Mouse (Mus musculus): ENCODE measurements at regions not wholly inside any gene's neighbourhood (a gene's known extent, or its start where the extent isn't known, plus 50 kb on each side); places are given as distances from the start of the nearest gene placed in this dataset.

DNA sequence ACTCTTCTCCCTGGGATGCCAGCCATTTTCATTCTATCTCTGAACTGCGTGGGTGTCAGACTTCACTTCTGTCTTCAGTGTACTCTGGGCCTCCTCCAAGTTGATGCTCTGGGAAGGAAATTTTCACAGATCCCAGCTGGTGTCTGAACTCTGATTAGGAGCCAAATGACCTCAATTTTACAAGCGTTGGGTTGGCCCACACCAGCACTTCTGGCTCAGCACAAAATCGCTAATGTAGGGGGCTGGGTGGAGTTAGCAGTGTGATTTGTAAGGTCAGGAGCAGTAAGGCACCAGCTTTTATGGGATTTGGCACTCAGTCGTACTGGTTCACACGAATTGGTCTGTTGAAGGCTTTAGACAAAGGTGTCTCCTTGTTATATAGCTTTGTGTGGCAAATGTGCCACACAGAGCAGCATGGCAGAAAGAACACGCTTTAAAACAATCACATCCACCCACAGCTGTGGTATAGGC lies 576.3 kb upstream of the Kdm8 start:
- peak; percentile 34 to 54 for DNase-seq

DNA sequence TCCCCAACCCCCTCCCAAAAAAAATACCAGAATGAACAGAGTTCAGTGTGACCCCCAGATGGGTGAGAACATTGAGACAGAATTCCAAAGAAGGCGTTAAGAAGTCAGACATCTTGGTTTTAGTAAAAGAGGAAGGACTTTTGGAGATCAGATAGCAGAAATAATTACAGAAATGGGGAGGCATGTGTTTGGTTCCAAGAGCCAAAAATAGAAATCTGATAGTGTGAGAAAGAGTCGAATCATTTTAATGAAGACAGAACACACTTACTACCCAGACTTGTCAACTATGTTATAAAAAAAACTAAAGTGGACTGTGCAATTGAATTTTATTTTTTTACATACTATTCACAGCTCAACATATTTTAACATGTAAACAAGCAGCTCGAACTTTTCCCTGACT lies 575.9 kb upstream of the Kdm8 start:
- DNase-seq, result no peak

DNA sequence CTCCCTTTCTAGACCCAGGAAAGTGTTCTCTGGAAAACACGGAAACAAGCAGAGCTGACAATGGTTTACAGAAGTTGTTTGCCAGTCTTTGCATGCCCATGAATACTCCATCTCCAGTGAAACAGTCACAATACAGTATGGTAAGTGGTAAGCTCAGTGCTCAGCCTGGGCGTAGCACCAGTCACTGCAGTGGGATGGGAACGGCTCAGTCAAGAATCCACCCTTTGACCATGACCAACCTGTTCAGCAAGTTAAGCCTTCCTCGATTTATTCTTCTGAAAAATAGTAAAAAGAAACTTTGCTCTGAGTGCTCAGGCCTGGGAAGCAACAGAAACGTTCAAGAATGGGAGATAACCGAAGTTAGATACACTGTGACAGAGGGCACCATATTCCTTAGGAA lies 563.7 kb upstream of the Kdm8 start:
- DNase-seq, result no peak

DNA sequence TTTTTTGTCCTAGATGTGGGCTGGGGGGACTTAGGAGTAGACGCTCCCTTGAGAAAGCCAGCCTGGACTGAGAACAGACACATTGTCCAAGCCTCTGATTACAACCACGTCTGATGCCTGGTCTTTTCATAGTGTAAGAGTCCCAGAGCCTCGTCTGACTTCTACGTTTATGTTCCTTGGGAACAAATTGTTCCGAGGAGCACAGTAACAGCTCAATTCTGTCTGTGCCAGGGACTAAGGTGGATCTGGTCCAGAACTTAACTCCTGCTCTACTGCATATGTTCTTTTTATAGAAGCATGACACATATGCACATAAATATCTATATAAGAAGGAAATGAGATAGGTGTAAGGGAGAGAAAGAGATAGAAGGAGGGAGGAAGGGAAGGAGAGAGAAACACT lies 537.2 kb upstream of the Kdm8 start:
- DNase-seq, result no peak

DNA sequence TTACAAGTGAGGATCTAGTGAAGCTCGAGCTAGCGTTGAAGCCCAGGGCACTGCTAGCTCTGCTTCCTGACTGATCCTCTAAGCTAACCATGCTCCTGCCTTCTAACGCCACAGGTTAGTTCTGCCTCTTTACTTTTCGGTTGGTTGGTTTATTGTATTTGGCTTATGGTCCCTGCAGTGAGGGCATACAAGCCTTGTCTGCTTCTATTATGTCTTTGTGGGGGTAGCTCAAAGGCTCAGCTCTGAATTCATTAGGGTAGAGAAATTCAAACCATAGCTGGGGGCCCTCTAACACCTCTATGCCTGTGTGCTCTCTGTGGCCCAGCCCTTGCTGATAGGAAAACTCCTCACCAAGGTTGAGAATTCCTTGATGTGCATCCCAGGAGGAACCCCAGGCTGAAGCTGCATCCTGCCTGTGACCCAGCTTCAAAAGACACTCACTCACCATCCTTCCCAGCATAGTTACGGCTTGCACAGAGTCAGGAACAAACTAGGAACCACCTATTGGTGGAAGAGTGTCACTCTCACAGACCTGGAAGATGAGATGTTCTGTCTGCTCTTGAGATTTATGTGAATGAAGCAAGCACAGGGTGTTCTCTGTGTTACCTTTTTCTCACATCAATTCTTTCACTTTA lies 536.7 kb upstream of the Kdm8 start:
- no peak for DNase-seq

DNA sequence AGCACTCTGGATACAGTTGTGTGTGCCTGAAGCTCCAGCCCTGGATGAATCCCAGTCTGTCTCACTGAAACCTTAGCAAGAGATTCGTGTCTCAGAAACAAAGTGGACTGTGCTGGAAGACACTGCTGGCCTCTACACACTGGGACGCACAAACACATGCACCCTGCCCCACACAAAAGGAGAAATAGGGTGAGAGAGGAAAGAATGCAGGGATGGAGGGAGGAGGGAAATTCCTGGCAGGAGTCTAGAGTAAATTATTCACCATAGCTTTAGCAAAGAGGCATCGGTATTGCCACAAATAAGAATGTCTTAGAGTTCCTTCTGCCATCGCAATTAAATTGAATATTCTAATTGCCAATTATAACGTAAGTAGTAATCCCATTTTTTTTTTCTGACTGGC lies 530.4 kb upstream of the Kdm8 start:
- peak; percentile 23 to 60 for DNase-seq

DNA sequence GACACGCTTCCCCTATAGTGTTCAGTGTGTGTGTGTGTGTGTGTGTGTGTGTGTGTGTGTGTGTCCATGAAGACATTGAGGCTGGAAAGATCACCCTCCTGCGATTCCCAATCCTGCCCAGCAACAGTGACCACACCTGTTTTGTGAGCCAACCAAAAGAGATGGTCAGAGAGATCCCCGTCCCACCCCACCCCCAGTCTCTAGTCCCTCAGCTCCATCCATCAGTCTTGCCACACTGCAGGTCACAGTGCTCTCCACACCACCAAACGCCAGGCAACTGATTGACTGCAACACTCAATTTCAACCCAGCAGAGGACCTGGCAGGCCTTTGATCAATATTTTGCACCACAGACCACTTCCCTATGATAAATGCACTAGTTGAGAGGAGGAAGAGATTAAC lies 530.0 kb upstream of the Kdm8 start:
- DNase-seq, result no peak

DNA sequence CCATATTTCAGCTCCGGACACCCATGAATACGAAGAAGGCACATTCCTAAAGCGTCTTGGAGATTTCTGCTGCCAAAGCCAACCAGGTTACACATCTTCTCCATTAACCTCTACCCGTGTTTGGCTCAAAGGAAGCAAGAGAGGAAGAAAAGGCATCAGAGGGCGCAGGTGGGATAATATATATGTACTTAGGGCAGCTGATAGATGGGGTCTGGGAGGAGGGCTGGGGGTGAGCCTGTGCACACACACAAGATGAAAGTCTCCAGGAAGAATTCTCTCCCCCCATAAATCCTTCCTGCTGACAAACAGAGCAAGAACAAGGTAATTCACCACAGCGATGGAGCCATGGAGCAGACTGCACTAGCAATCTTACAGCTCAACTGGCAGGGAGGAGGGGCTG lies 529.5 kb upstream of the Kdm8 start:
- no peak for DNase-seq

DNA sequence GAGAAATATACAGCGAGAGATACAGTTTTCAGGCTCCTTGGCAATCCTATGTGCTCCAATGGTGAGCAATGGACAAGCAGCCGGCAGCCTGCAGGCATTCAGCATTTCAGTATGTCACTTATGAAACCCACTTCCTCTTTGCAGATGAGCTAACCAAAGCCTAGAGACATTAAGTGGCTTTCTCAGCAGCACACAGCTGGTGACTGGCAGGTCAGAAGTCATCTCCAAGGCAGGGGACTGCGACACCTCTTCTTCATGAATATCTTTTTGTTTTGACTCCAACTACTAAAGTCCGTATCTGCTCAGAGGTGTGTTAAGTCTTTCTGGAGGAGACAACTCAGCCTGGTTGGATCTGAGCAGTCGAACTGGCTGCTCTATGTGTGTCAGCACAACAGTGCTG lies 528.8 kb upstream of the Kdm8 start:
- no peak for DNase-seq

DNA sequence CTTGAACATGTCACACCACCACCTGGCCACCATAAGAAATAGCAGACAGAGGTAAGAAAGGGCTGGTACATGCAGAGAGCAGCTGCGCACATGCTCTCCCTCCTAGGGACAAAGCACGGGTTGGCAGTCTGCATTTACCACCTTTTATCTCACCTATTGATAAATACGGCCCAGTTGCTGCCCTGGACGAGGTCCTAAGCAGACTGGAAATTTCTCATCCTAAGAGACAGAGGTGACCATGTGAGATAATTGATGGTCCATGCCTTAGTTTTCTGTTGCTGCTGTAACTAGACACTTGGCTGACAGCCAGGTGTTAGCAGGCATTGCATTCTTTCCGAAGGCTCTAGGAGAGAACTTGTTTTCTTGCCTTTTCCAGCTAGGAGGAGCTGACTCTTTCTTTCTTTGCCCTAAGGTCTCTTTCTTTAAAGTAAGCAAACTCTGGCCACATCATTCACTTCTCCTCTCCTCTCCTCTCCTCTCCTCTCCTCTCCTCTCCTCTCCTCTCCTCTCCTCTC lies 526.8 kb upstream of the Kdm8 start:
- DNase-seq, result peak; percentile 30 to 42

DNA sequence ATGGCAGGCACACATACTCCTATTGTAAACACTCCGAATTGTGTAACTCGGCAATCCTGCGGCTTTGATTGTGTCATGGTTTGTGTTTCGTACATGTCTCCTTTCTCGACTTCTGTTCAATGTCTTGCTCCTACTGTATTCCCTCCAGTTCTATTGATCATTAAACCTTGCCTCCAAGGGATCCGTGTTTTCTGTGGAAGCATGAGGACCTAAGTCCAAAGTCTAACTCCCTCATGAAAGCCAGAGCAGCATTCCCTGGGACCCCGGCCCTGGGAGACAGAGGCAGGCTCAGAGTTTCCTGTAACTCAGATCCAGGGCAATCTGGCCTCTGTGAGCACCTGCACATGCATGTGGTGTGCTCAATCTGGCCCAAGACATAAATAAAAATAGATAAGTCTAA lies 521.7 kb upstream of the Kdm8 start:
- DNase-seq, result peak; percentile 57 to 64

DNA sequence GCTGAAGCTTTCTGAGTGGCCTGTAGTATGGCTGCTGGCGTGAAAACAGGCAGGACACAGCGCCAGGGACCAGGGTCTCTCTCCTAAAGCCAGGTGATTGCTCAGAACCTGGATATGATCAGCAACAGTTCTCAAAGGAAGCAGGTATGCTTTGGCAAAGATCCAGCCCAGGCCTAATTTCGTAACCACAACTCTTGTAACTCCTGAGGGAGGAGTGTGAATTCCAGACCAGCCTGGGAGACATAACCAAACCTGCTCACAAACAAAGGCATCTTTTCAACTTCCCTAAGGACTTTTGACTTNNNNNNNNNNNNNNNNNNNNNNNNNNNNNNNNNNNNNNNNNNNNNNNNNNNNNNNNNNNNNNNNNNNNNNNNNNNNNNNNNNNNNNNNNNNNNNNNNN lies 510.9 kb upstream of the Kdm8 start:
- no peak for DNase-seq

DNA sequence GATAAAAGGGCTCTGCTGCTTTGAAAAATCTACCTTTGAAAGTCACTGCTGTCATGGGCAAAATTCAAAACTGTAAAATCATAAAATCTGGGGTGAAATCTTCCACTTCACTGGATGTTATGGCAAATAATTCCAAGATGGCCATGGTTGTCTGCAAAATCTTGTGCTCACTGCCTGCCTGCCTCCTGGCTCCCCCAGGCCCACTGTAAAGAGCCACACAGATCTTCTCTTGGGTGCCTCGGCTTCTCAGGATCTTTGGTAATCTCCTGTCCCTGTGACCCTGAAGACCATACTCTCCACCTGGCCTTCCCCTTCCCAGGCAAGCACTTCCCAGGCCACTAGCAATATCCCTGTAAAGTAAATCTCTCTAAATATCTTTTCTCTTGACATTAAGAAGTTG lies 505.1 kb upstream of the Kdm8 start:
- DNase-seq, result no peak

DNA sequence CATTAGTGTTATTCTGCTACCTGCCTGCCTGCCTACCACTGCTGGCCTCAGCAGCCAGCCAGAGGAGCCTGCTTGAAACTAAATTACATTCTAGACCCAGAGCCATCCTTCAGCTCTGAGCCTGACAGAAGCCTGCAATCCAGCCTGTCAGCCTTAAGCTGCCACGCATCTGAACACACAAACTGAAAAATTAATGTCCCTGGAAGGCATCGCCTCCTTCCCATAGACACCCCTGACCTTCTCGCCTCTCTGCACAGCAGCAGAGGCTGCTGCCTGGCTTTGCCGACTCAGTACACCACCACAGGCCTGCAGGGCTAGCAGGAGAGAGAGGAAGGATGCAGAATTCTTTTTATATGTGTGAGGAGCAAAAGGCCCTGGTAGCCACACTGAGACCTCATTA lies 502.9 kb upstream of the Kdm8 start:
- no peak for DNase-seq

DNA sequence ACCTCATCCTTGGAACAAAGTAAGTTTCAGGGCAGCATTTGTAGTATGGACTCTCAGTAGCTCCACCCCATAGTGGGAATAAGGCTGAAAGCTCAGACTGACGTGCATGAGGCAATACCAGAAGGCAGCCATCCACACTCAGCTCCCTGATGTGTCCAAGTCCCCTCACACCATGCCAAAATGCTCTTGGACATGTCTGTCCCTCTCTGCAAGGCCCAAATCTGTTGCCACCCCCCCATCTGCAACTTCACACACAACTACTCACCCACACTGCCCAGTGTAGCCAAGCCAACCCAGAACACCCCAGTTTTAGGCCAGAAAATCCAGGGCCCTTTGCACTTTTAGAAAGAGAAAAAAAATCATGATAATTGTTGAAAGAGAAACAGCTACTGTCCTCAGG lies 498.1 kb upstream of the Kdm8 start:
- DNase-seq, result no peak

DNA sequence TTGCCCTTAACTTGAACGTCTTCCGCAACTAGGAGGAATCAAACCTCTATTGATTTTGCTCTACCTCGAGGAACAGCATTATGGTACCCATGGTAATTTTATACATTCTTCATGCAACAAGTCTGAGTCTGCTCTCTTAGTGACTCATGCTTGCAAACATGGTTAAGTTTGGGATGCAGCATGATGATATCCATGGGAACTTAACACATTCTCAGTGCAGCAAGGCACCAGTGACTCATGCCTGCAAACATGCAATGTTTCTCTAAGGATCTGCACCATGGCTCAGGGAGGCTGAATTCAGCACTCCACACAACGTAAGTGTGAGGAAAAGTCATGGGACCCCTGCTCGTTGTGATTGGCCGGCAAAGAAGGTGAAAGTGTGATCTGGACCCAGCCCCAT lies 487.1 kb upstream of the Kdm8 start:
- no peak for DNase-seq

DNA sequence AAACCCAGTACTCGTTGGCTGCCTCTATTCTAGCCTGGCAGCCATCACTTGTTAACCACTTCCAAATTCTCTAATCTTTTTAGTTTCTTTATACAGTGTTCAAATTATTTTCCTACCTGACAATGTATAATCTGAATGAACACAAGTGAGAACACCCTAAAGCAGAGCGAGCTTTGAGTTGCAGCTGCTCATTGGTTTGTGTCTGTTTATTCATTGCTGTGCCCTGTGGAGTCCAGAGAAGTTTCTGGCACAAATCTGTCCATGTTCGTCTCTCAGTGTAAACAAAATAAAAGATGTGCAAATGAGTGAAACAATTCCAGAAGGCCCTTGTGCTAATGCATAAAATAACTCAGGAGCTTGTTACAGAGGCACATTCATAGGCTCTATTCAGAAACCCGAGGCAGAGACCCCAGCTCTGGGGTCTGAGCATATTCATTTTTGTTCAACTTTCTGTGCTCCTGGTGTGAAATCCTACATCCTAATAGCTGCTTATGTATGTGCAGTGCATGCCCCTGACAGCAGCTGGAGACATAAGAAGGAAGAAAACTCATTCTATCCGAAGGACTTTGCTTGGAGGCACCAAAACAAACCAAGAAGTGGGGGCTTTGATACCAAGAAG lies 469.5 kb upstream of the Kdm8 start:
- DNase-seq, result no peak

DNA sequence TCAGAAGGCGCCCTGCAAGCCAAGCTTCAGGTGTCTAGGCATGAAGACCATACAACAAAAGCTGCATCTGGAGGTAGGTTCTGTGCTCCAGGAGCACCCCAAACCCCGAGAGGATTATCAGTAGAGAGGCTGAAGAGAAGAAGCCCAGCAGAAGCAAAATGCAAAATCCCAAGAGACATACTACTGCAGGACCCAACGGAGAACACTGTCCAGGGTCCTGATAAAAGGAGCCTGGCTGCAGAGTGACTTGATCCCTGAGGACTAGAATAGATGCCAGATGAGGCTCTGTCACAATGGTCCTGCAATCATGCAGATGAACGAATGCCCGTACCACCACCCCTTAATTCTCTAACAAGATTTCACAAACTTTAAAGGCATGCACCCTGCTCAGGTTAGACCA lies 455.0 kb upstream of the Kdm8 start:
- DNase-seq, result no peak

DNA sequence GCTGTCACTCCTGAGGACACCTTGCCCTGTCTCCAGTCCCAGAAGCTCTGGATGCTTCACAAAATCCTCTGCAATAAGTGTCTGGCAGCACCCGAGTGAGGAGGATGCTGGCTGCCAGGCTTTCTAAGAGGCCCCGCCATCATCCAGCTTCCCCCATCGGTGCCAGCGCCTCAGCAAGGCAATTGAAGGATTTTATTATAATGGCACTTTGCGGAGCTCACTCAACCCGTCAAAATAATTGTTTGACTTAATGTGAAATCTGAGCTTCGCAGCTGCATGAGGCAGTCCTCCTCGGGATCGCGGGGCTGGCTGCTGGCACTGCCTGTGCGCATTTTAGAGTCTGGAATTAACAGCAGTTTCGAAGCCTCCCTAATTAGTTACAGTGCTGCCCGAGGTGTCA lies 453.8 kb upstream of the Kdm8 start:
- no peak for DNase-seq

DNA sequence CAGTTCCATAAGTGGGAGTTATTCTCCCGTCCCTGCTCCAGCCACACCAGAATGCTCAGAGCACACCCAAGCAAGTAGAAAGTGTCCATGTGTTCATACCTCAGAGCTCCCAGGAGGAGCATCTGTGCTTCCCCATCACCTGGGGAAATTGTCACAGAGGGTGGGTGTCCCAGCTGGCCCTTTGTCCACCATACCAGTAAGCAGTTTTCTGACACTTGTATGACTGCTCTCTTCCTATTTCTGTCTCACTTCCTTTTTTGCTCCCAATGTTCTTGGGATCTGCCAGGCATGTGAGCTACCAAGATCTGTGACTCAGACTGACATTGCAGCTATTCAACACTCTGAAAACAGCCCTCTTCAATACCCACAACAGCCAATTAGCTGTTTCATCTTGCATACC lies 447.9 kb upstream of the Kdm8 start:
- no peak for DNase-seq

DNA sequence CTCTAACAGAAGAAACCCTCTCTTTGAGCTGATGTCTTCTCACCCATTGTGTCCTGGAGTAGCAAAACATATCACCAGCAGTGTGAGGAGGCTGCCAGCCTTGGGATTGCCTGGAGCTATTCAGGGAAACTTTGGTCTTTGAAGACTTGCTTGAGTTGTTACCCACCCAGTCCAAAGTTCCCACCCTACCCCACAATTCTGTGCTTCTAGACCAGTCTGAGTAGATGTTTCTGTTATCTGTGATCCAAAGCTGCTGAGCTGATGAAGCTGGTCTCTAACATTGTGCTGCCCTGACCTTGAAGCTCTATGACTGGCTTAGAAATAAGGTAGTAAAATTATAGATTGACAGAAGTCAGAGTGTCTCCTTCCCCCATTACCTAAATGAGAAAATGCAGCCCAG lies 443.8 kb upstream of the Kdm8 start:
- DNase-seq, result no peak

DNA sequence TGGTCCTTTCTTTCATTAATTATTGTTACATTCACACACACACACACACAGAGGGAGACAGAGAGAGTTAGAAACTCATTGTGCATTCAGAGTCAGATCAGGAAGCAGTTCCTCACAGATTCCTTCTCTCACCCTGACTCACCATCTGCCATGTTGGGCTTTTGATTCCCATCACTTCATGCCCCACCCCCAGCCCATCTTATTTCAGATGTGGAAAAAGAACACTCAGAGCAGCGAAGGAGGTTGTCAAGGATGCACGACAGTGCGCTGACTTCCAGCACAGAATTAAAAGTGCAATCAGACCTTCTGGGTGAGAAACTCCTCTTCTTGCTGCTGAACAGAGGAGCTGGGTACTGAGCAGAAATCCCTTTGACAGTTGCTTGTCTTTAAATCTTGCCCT lies 438.8 kb upstream of the Kdm8 start:
- no peak for DNase-seq

DNA sequence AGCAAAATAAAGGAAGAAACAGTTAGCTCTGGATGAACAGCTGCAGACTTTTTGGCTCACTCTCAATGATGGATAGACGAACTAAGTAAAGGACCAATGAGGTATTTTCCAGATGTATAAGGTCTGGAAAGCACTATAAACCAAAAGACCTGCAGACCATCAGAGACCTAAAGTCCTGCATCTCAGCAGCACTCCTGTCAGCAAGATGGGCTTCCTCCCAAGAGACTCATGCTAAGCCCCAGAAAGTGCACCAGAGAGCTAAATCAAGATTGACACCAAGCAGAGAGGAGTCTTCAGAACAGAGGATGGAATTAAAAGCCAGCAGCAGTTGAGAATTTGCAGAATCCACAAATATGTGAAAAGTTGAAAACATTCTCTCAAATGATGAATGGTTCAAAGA lies 425.2 kb upstream of the Kdm8 start:
- no peak for DNase-seq

DNA sequence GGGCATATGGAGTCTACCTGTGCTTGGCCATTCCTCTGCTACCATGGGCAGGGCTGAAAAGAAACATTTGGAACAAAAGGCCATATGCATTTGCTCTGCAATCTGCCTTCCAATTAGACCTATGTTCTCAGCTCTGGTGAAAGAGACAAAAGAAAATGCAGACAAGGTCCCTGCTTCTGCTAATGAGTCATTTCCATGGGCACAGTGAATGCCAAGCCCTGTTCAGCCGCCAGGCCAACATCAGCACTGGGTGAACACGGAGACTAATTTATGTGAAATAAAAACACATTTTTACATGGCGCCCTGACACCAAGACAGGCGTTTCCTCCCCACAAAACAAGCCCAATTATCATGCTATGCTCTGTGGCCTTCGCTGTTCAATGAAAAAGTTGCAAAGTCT lies 419.5 kb upstream of the Kdm8 start:
- DNase-seq, result no peak

DNA sequence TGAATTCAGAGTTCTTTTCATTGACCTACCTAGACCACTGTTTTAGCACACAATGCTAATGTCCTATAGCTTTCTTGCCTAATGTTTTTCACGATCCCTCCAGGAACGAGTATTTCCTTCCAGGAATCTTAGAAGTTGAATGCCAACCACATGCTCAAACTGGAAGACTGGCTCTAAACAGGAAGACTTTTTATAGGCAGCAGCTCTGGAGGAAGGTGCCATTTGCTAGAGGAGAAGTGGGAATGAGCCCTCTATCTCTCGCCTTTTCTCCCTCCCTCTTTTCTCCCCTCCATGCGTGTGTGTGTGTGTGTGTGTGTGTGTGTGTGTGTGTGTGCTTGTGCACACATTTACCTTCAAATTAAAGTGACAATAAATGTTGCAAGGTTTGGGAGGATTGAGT lies 410.7 kb upstream of the Kdm8 start:
- DNase-seq, result no peak
